Mouse (Mus musculus): ENCODE measurements around the gene Ikzf2. TPM values are rescaled to one million over a fixed set of nuclear protein-coding genes. Genes with fewer than 3 reads are reported as not detected.
A peak's percentile ranks its signal among the peaks of the same experiment; 100 is the strongest.

Ikzf2 gene
- polyA plus RNA-seq, 1 experiment from 2014 or later = 3.8 TPM

DNA sequence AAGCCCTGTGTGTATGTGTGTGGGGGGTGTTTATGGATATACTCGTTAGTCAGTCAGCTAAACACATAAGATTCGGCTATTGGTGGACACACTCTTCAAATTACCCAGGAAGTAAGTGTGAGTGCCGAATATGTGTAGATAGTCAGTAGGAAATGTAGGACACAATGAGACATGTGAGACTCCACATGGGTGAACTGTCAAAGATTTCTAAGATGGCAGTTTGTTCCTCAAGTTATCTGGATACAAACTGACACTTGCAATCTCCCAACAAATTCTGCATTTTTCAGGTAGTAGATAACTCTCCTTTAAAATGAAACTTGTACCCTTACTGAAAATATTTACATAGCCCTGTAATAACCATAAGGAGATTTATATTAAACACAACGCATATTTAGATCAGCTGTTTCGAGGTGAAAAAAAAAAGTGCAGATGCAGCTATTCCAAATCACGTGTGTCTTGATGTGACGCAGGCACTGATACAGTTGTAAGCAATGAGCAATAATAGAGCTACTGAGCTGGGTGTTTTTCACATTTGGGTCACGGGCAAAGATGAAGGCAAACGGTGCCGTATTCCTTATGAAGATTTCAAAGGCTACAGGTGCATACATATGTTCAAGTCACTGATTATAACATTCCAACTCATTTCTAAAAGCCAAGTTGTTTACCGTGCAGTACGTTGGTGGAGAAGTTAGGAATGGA lies 87.8 kb downstream of the Ikzf2 start:
- ATAC-seq = no peak
- H3K4me2 ChIP-seq (ENCODE audit: low read length) = no peak overlapping the region
- no peak overlapping the region for H3K4me3 ChIP-seq (ENCODE audit: low read depth, low read length)
- H3K36me3 ChIP-seq (ENCODE audit: control insufficient read depth, insufficient read depth, low read length) = no peaks in the 10 kb centered on the region
- WGBS = 95% methylated on average over 12 of the region's 12 CpGs
- 0 out of 2 replicates have a peak, but pooled peaks cover 3% of the 10 kb centered on the region for H3K4me1 ChIP-seq (ENCODE audit: control insufficient read depth, insufficient read depth, low read length)
- no peaks in the 10 kb centered on the region for H3K27me3 ChIP-seq (ENCODE audit: control insufficient read depth, insufficient read depth, low read depth, low read length)
- no peaks in the 10 kb centered on the region for H3K9me3 ChIP-seq (replicated peaks; ENCODE audit: control insufficient read depth, low read length, poor library complexity, severe bottlenecking)
- no peak overlapping the region for H3K9ac ChIP-seq (ENCODE audit: low read depth, low read length)
- H3K27ac ChIP-seq (ENCODE audit: low read length) = no peak overlapping the region

DNA sequence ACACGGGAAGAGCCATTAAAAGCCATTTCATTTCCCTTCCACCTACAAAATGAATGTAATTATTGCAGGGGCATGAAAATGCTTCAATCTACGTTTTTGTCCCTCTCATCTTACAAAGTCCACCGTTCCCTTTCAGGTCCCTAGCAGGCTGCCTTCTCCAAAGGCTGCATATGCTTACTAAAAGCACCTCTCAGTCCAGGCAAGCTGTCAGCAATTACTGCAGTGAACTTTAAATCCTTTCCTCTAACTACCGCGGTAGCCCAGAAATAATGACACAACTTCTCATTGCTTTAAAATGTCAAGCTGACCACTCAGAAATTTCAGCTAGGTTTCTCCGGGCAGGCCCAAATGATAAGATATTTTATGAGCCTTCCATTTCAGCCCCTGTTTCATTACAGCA lies 95.2 kb downstream of the Ikzf2 start:
- H3K4me1 ChIP-seq (ENCODE audit: control insufficient read depth, insufficient read depth, low read length) = peaks cover 8% of the 10 kb centered on the region; the same call in 1 of the 2 replicates
- no peaks in the 10 kb centered on the region for H3K9me3 ChIP-seq (replicated peaks; ENCODE audit: control insufficient read depth, low read length, poor library complexity, severe bottlenecking)
- H3K27ac ChIP-seq (ENCODE audit: low read length) = no peak overlapping the region
- H3K4me3 ChIP-seq (ENCODE audit: low read depth, low read length) = no peak overlapping the region
- 57% methylated on average over 6 of the region's 6 CpGs for WGBS
- no peaks in the 10 kb centered on the region for H3K36me3 ChIP-seq (ENCODE audit: control insufficient read depth, insufficient read depth, low read length)
- no peak for ATAC-seq
- no peak overlapping the region for H3K9ac ChIP-seq (ENCODE audit: low read depth, low read length)
- no peak overlapping the region for H3K4me2 ChIP-seq (ENCODE audit: low read length)
- no peaks in the 10 kb centered on the region for H3K27me3 ChIP-seq (ENCODE audit: control insufficient read depth, insufficient read depth, low read depth, low read length)

DNA sequence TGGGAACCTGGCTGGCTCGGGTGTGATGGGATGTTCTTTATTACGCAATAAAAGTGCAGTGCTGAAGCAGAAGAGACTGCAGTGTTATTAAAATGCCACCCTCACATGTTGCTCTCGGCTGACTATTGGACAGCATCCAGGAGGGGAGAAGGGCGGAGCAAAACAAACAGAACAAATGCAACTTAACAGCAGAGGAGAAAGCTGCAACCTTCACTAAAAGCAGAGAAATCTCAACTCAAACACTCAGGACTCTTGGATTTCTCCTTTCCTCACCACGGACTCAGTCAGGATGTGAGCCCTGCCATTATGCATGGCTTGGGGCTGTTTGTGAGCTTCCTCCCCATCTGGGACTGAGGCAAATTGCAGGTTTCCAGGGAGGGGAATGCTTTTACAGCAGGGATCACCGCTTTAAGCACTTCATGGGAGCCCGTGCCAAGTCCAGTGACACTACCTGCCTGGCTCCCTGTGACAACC lies 95.7 kb downstream of the Ikzf2 start:
- H3K9ac ChIP-seq (ENCODE audit: low read depth, low read length) = no peak overlapping the region
- H3K36me3 ChIP-seq (ENCODE audit: control insufficient read depth, insufficient read depth, low read length) = no peaks in the 10 kb centered on the region
- no peaks in the 10 kb centered on the region for H3K27me3 ChIP-seq (ENCODE audit: control insufficient read depth, insufficient read depth, low read depth, low read length)
- H3K4me3 ChIP-seq (ENCODE audit: low read depth, low read length) = no peak overlapping the region
- no peaks in the 10 kb centered on the region for H3K9me3 ChIP-seq (replicated peaks; ENCODE audit: control insufficient read depth, low read length, poor library complexity, severe bottlenecking)
- ATAC-seq = no peak
- WGBS = 58% methylated on average over 7 of the region's 7 CpGs
- H3K4me1 ChIP-seq (ENCODE audit: control insufficient read depth, insufficient read depth, low read length) = peaks cover 8% of the 10 kb centered on the region; the same call in 1 of the 2 replicates
- peak overlapping the region; percentile 1; the same call in 1 of the 2 replicates for H3K4me2 ChIP-seq (ENCODE audit: low read length)
- no peak overlapping the region for H3K27ac ChIP-seq (ENCODE audit: low read length)

DNA sequence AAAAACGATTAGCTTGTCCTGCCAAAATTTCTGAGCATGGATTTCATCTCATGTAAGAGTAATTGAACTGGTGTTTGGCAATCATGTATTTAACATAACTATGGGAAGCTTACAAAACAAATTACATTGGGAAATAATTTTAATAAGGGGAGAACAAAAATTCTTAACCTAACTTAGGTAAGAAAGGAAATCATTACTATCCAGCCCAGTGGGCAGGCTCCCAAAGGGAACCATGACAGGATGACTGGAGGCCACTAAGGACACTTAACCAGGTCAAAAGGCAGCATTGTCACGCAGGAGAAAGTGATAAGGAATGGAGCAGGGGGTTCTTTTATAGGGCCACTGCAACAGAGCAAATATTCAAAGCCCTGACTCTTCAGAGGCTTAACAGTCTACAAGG lies 101.5 kb downstream of the Ikzf2 start:
- ATAC-seq = no peak
- H3K27me3 ChIP-seq (ENCODE audit: control insufficient read depth, insufficient read depth, low read depth, low read length) = no peaks in the 10 kb centered on the region
- H3K27ac ChIP-seq (ENCODE audit: low read length) = no peak overlapping the region
- no peaks in the 10 kb centered on the region for H3K36me3 ChIP-seq (ENCODE audit: control insufficient read depth, insufficient read depth, low read length)
- H3K4me1 ChIP-seq (ENCODE audit: control insufficient read depth, insufficient read depth, low read length) = no peaks in the 10 kb centered on the region
- no peak overlapping the region for H3K4me3 ChIP-seq (ENCODE audit: low read depth, low read length)
- WGBS = 75% methylated on average over 2 of the region's 2 CpGs
- no peaks in the 10 kb centered on the region for H3K9me3 ChIP-seq (replicated peaks; ENCODE audit: control insufficient read depth, low read length, poor library complexity, severe bottlenecking)
- no peak overlapping the region for H3K9ac ChIP-seq (ENCODE audit: low read depth, low read length)
- no peak overlapping the region for H3K4me2 ChIP-seq (ENCODE audit: low read length)

DNA sequence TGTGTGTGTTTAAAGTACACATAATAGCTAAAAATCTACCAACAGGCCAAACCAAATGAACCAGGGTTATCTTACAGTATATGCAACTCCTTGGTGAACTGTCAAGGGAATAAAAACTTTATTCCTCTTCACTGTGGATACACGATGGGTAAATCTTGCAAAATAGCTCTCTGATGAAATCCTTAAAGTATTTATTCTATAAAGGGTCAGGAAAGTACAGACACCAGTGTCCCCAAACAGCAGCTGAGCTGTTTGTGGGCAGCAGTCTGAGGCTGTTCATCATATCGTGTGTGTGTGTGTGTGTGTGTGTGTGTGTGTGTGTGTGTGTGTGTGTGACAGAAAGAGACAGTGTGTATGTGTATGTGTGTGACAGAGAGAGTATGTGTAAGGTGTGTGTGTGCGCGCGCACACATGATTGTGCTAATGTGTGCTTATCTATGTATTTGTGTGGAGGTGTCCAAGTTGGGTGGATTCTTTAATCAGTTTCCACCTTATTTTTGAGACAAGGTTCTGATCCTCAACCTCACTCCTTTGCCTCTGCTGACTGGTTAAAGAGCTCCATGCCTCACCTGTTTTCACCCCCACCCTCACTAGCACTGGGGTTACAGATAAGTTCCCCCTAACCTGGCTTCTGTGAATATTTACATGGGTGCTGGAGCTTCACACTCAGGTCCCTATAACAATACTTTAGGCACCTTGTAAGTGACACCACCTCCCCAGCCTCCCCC lies 102.9 kb downstream of the Ikzf2 start:
- Histone ChIP-seq H3K36me3 (ENCODE audit: control insufficient read depth, insufficient read depth, low read length) (no peaks in the 10 kb centered on the region), H3K27me3 (ENCODE audit: control insufficient read depth, insufficient read depth, low read depth, low read length) (no peaks in the 10 kb centered on the region), H3K9ac (ENCODE audit: low read depth, low read length) (no peak overlapping the region), H3K9me3 (replicated peaks; ENCODE audit: control insufficient read depth, low read length, poor library complexity, severe bottlenecking) (no peaks in the 10 kb centered on the region), H3K4me3 (ENCODE audit: low read depth, low read length) (no peak overlapping the region), H3K4me2 (ENCODE audit: low read length) (no peak overlapping the region), H3K27ac (ENCODE audit: low read length) (no peak overlapping the region), H3K4me1 (ENCODE audit: control insufficient read depth, insufficient read depth, low read length) (no peaks in the 10 kb centered on the region)
- WGBS = 90% methylated on average over 5 of the region's 5 CpGs
- ATAC-seq = no peak

DNA sequence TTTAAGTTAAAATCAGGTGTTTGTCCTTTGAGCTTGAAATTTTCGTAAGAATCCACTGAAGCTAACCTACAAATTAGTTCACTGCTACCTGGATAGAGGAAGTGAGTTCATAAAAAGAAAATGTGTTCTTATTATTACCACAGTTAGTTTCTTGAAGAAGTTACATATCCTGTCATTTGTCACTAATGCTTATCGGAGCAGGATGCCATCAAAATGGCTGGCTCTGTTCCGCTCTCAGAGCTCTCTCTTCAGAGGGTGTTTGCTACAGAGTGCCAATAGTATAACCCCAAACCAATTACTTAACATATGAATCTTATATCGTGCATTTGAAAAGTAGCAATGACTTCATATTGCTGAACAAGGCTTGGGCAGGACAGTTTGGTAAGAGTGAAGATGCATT lies 108.1 kb downstream of the Ikzf2 start:
- Histone ChIP-seq H3K27me3 (ENCODE audit: control insufficient read depth, insufficient read depth, low read depth, low read length) (no peaks in the 10 kb centered on the region), H3K27ac (ENCODE audit: low read length) (no peak overlapping the region), H3K9me3 (replicated peaks; ENCODE audit: control insufficient read depth, low read length, poor library complexity, severe bottlenecking) (no peaks in the 10 kb centered on the region), H3K4me1 (ENCODE audit: control insufficient read depth, insufficient read depth, low read length) (no peaks in the 10 kb centered on the region), H3K9ac (ENCODE audit: low read depth, low read length) (no peak overlapping the region), H3K36me3 (ENCODE audit: control insufficient read depth, insufficient read depth, low read length) (no peaks in the 10 kb centered on the region), H3K4me3 (ENCODE audit: low read depth, low read length) (no peak overlapping the region), H3K4me2 (ENCODE audit: low read length) (no peak overlapping the region)
- ATAC-seq = no peak
- WGBS = 95% methylated on average over 4 of the region's 4 CpGs

DNA sequence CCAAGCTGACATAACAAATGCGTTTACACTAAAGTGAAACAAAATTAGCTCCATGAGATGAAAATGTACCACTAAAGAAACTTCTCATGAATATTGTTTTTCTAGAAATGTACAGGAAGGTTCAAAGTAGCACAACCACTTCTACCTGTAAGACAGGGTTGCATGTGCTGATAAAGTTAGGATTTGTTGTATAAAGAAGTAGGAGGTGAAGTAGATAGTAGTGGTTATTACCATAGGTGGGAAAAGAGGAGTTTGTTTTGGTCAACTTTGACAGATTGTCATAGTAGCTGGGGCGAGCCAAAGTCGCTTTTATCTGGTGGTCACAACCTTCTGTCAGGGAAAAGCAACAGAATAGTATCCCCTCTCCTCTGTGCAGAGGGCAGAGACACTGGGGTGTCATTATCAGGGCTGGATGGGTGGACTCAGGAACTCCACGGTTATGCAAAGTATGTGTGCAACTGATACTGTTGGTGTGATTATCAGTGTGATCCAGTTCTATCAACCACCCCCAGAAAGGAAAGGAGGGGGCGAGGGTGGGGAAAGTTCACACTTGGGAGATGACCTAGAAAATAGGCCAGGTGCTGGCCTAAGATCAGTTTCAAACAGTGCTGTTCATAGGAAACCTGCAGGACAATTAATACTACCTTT lies 127.5 kb downstream of the Ikzf2 start:
- no peak for ATAC-seq
- Histone ChIP-seq H3K4me1 (ENCODE audit: control insufficient read depth, insufficient read depth, low read length) (no peaks in the 10 kb centered on the region), H3K36me3 (ENCODE audit: control insufficient read depth, insufficient read depth, low read length) (no peaks in the 10 kb centered on the region), H3K27ac (ENCODE audit: low read length) (no peak overlapping the region), H3K9me3 (replicated peaks; ENCODE audit: control insufficient read depth, low read length, poor library complexity, severe bottlenecking) (no peaks in the 10 kb centered on the region), H3K9ac (ENCODE audit: low read depth, low read length) (no peak overlapping the region), H3K4me3 (ENCODE audit: low read depth, low read length) (no peak overlapping the region), H3K27me3 (ENCODE audit: control insufficient read depth, insufficient read depth, low read depth, low read length) (no peaks in the 10 kb centered on the region), H3K4me2 (ENCODE audit: low read length) (no peak overlapping the region)
- WGBS = 91% methylated on average over 5 of the region's 5 CpGs

DNA sequence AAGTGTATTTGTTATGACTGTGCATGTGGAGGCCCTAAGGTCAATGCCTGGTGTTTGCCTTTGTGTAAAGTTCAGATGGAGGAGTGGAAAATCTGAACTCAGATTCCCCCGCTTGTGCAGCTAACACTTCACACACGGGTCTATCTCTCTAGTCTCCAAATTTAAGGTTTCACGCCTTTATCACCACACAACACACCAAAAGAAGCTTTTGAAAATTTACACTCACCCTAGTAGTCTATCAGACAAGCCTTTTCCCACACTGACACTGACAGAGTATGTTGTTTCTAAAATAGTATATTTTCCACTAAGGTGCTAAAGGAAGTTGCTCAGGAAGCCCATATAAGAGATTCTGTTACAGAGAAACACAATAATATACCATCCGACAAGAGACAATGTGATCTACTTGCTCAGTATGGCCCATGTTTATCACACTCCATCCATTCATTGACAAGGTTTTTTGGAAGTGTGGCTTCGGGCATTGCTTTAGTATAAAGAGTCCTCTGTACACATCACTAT lies 131.4 kb downstream of the Ikzf2 start:
- Histone ChIP-seq H3K4me1 (ENCODE audit: control insufficient read depth, insufficient read depth, low read length) (no peaks in the 10 kb centered on the region), H3K9ac (ENCODE audit: low read depth, low read length) (no peak overlapping the region), H3K27me3 (ENCODE audit: control insufficient read depth, insufficient read depth, low read depth, low read length) (no peaks in the 10 kb centered on the region), H3K4me3 (ENCODE audit: low read depth, low read length) (no peak overlapping the region), H3K27ac (ENCODE audit: low read length) (no peak overlapping the region), H3K9me3 (replicated peaks; ENCODE audit: control insufficient read depth, low read length, poor library complexity, severe bottlenecking) (no peaks in the 10 kb centered on the region), H3K36me3 (ENCODE audit: control insufficient read depth, insufficient read depth, low read length) (no peaks in the 10 kb centered on the region), H3K4me2 (ENCODE audit: low read length) (no peak overlapping the region)
- no peak for ATAC-seq
- 95% methylated on average over 5 of the region's 5 CpGs for WGBS

DNA sequence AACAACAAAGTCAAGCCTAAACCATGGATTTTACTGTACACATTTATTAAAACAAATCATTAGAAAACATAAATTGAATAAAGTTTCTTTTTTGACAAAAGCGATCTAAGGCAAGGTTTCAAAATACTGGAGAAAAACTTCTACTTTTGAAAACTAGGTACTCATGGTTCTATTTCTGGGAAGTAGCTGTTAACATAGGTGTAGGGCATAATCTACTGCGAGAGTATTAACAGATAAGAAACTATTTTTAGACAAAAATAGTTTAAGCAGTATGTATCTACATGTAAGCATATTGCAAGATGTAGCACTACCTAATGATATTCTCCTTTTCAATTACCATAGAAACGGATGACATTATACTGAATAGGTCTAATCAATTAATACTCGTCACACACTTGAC lies 137.1 kb downstream of the Ikzf2 start:
- Histone ChIP-seq H3K4me1 (ENCODE audit: control insufficient read depth, insufficient read depth, low read length) (no peaks in the 10 kb centered on the region), H3K9ac (ENCODE audit: low read depth, low read length) (no peak overlapping the region), H3K27me3 (ENCODE audit: control insufficient read depth, insufficient read depth, low read depth, low read length) (no peaks in the 10 kb centered on the region), H3K36me3 (ENCODE audit: control insufficient read depth, insufficient read depth, low read length) (no peaks in the 10 kb centered on the region), H3K27ac (ENCODE audit: low read length) (no peak overlapping the region), H3K4me2 (ENCODE audit: low read length) (no peak overlapping the region), H3K9me3 (replicated peaks; ENCODE audit: control insufficient read depth, low read length, poor library complexity, severe bottlenecking) (no peaks in the 10 kb centered on the region), H3K4me3 (ENCODE audit: low read depth, low read length) (no peak overlapping the region)
- ATAC-seq = no peak
- WGBS = 96% methylated on average over 4 of the region's 4 CpGs

Data from midbrain, embryonic 16.5 days (tissue).